Mouse (Mus musculus) stomach, postnatal 0 days (tissue): ENCODE data around the gene Zbtb20.

ENCODE experiments used
- CTCF ChIP-seq: IDR thresholded peaks from 2 replicates; pipeline ENCODE4 v1.5.1; 2016; ENCODE audit warnings: antibody characterized with exemption, low read depth, mild to moderate bottlenecking, moderate library complexity
- EP300 ChIP-seq: optimal IDR thresholded peaks from 2 replicates; pipeline ENCODE3; 2016; ENCODE audit warnings: antibody characterized with exemption

DNA sequence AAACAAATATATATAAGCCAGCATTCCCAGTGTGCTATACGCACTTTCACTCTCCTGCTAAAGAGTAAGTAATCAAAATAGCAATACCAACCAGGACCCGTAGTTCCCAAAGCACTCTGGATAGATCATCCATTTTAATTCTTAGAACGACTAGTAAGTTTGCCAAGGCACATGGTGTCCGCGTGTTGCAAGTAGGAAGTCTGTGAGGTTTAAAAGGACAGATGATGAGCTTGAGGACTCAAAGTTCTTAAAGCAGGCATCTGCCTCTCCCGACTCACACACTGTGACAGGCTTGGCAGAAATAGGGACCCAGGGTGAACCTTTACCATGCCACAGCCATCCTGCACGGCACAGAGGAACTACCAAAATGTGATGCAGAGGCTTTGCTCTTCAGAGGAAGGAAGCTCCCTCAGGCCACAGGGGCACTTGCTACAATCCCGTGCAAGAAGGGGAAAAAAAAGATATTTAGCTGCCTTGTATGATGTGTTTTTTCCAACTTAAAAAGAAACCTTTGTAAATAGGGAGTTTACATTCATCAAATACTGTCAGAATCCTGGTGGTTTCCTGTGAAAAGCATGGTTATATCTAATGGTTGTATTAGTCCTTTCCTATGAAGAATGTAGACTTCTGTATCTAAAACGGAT lies 619.6 kb downstream of the Zbtb20 start:
- TF ChIP-seq EP300 (no peak), CTCF (no peak)
